Mouse (Mus musculus) heart, adult 8-10 months (tissue): ENCODE measurements at regions not wholly inside any gene's neighbourhood (a gene's known extent, or its start where the extent isn't known, plus 50 kb on each side); places are given as distances from the start of the nearest gene placed in this dataset.

Experiments used
- DNase-seq: peaks from one replicate; pipeline ENCODE4 v3.0.0; 2022; ENCODE audit warnings: low spot score

- DNase-seq = no peak
Observed at GRCm38 (mm10) chr12:92292460-92293340, 443.7 kb upstream of the Sel1l start.

- DNase-seq = no peak
Observed at GRCm38 (mm10) chr12:92291490-92291889, 442.5 kb upstream of the Sel1l start.

DNA sequence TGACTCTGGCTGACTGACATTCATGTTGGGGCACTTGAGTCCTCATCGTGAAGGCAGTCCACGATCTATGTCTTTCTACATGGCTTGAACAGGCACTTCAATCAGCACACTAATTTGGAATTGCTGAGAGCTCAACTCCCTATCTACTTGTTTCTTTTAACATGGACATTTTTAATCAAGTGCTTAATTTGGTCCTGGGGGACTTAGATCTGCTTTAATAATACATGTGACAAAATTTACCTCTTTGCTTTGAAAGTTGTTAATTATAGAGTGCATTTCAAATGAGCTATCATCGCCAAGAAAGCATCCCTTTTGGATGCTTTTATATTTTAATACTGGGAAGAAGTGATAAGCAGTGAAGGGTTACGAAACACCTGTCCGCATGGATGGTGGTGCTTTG, 436.6 kb upstream of the Sel1l start:
- DNase-seq = no peak

DNA sequence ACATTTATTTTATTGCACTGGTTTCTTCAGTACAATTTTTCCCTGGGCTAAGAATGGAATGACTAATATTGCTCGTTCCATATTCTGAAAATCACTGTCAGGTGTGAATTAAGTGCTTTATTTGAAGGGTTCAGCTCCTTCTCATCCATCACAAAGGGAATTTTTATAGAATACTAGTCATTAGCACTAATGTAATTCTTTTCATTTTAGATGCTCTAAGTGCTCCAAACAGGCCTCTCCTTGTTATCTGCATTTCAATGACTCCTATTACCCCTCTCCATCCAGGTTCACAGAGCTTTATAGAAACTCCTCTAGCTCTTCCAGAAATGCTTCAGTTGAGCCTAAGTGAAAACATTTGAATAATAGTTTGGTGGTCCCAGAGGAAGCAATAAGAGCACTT, 431.5 kb upstream of the Sel1l start:
- no peak for DNase-seq

DNA sequence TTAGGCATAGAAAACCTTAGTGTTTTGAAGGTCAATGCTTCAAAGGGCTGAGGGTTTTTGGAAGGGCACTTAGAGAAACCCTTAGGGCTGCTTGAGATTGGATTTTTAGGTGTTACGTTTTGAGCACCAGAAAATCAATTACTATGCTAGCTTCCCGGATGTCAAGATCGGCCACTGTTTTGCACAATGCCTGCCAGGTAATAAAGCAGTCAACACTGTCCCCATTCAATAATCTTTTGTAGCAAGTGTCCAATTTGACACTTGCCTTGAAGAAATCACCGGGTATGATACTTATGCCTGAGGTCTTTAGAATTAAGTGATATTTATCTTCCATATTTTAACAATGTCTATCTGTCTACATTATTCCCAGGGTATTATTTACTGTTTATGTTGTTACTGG, 403.0 kb upstream of the Sel1l start:
- no peak for DNase-seq

DNA sequence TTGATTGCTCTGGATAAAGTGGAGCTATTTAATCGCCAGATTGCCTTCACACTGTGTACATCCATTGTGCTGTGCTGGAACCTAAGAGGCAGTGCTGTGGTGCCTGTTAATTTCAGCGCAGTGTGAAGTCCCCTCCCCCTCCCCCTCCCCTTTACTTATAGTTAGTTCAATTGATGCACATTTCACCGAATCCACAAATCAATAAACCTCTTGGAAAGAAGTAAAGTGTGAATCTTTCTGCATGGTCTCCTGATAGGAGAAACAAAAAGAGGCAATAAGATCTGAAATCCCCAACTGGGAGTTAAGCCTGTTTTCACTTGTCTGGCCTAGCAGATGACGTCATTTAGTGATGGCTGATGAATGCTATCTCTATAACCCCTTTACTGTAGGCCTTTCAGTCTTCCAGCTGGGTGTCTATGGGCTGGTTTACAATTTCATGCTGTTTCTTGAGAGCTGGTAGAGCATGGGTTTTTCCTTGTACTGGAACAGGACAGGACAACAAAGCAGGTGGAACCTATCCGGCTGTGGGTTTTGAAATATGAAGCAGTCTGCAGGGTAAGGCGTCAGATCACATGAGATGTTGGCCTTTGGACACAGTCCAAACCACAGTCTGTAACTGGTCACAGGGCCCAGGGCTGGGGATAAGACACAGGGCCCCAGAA, 398.0 kb upstream of the Sel1l start:
- no peak for DNase-seq

- no peak for DNase-seq
Observed at GRCm38 (mm10) chr12:92239956-92240699, 391.2 kb upstream of the Sel1l start.

DNA sequence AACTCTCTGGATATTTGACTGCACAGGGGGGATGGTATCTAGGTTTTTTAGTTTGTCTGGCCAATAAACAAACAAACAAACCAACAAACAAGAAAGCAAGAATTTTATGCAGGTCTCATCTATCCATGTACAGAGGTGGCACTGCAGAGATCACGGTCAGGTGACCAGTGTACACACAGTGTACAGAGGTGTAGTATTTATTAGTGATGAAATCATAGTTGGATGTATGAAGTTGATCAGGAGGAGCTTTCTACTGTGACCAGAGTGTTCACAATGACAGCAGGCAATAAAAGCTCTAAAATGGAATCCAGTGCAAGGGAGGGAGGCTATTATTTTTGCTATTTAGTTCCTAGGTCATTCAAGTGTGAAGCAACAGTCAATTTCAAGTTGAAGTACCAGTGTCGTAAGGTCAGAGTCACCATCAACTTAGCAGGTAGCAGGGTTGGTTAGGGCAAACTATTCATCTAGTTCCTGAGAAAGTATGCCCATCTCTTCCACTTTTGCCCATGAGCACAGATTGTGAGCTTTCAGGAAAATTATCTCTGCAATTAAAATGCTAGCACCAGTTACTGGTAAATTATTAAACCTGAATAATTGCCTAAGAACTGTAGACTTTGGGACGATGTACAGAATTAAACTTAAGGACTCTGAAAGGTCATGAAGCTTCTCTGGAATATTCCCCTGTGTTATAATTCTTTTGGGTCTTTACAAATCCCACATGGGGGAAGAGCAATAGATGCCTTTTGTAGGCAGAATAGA, 384.9 kb upstream of the Sel1l start:
- DNase-seq = no peak

DNA sequence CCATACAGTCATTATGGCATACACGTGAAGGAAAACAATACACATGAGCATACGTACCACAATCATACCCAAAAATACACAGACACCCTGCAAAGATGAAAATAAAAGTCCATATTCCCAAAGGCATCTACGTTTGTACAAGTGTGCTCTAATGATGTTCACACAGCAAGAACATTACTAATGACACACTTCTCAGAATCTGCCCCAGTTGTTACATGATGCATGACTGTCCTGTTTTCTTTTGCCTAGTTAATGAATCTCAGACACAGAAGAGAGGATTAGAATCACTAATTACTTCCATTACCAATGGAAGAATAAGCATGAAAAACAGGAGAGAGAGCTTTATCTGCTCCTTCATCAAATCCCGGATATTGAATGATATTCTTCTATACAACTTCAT, 379.6 kb upstream of the Sel1l start:
- DNase-seq = no peak

- DNase-seq = no peak
Observed at GRCm38 (mm10) chr12:92203351-92203750, 354.4 kb upstream of the Sel1l start.

DNA sequence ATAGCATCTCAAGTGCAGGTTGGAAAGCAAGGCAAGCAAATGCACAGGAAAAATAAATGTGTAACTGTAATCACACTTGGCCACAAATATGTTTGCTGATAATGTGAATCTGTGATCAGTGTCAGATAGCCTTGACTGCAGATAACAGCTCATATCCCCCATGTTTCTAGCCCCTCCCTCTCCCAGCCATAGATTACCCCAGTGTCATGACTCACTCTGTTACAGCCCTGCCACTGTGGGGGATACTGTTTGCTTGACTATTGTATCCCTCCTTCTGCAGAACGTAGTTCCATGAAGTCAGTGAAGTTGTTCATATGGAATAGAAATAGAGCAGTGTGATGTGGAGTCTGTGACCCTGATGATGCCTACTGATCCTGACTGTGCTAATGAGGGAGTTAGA, 351.6 kb upstream of the Sel1l start:
- DNase-seq = no peak

GRCm38 (mm10) chr12:92198738-92199477, 350.0 kb upstream of the Sel1l start:
- DNase-seq = no peak

DNA sequence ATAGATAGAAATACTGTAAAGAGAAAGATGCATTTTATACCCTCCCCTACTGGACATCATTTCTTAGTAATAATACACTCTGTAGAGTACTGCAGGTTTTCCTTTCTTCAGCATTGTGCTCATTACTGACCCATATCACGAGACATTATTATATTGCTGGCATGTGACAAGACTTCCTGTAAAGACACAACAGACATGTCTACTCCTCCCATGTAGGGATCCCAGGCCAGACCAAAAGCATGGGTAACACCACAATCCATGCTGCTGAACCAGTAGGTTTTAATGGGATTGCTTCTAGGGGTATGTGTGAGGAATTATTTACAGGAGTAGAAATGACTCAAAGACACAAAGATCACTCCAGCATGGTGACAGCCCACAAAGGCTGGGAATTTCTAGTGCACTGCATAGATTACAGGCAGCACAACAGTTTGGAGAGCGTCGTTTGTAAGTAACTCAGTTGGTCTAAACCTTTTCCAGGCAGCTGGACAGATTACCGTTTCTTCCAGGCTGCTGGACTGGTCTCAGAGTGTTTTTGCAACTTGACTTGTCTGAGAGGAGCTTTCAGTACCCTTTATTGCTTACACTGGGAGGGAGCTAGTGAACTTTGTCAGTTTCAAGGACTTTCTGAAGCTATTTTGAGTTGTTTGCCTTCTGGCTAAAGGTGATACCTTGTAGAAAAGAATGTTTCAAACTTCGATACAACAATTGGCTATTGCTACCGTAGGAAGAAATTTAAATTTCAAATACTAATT, 345.2 kb upstream of the Sel1l start:
- DNase-seq = no peak

DNA sequence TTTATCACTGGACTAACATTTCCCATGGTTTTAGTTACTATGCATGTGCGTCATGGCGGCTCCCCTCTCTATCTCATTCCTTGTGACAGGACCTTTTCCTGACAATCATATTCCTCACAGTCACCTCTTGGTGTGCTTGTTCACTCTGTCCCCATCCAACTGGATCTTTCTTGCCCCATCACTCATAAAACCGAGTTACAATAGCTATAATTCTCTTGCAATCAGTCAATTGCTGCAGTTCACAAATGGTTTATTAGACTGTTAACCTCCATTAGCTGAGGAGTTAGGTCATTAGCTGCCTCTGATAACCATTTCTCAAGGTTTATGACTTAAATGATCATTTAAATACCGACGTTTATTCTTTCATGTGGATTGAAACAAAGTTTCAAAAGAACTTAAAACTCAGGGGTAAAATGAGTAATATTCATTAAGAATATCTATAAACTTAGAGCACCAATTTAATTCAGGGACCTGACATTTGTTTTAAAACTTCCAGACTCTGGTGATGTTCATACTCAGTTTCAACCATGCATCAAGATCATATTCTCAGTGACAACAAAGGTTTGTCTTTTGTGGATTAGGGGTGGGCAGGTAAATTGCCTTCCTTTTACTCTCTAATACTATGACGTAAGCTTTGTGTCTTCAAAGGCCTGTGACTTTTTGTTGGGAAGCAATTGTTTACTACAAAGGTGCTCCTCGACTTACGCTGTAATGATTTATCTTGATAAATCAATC, 344.4 kb upstream of the Sel1l start:
- no peak for DNase-seq

DNA sequence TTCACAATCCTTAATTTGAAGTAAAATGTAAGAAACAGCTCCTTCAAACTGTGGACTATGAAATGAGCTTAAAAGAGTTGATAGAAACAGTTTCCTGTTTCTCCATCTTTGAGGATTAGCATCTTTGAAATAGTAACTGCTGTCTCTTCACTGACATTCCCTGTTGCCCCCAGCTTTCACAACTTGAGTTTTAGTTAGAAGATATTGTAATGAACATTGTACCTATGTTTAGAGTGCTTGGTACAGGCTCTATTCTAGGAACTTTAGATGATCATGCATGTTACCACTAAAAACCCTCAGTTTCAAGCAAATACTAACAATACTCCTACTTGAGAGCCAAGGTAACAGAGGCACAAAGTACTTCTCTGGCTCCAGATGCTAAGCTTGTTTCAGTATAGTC, 340.1 kb upstream of the Sel1l start:
- DNase-seq = no peak

DNA sequence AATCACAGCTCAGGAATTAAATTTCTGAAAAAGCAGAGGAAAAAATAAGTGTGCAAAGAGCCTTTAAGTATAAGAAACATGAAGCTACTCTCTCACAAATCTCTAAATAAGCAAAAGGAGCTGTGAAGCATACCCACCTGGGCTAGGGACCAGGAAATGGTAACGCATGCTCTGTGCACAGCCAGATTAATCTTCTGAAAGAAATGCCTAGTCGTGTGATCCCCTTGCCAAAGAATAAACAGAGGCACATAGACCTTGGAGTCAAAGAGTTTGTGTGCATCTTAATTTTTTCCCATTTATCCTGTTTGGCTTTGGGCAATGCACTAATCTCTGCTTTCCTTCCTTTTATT, 338.2 kb upstream of the Sel1l start:
- no peak for DNase-seq

- DNase-seq = no peak
Observed at GRCm38 (mm10) chr12:92186448-92187132, 337.6 kb upstream of the Sel1l start.

GRCm38 (mm10) chr12:92179292-92179691, 330.3 kb upstream of the Sel1l start:
- DNase-seq = no peak

- DNase-seq = no peak
Observed at GRCm38 (mm10) chr12:92156726-92157125, 307.8 kb upstream of the Sel1l start.
